Mouse (Mus musculus) embryo, embryonic 9.5 days (tissue): ENCODE measurements around the gene Agk.

Experiments used
- DNase-seq: peaks from one replicate; pipeline ENCODE4 v3.0.0-alpha.2; 2017; ENCODE audit errors: extremely low spot score

Agk gene

GRCm38 (mm10) chr6:40324897-40325841 is at the start of gene Agk:
Gene Agk (plus strand): TSS chr6:40325172.
- peak; percentile 88 for DNase-seq

DNA sequence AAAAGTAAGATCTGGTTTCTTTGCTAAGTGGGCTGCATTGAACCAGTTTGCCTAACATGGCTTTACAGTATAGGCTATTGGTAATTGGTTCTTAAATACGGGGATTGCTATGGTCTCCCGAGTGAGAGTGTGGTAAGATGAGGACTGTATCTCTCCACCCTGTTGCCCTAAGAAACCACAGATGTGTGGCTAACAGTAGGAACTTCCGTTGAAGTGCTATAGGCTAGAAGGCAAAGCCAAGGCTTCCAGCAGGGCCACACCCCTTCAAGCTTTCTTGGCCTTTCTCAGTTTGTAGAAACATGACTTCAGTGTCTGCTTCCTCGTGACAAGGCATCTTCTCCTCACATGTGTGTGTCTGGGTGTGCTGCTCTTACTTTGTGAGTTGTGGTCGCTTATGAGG is 24.3 kb upstream of the Agk start:
- DNase-seq: no peak

GRCm38 (mm10) chr6:40303379-40303778 is 21.6 kb upstream of the Agk start:
- peak; percentile 13 for DNase-seq

GRCm38 (mm10) chr6:40304972-40305371 is 20.0 kb upstream of the Agk start:
- DNase-seq: no peak

DNA sequence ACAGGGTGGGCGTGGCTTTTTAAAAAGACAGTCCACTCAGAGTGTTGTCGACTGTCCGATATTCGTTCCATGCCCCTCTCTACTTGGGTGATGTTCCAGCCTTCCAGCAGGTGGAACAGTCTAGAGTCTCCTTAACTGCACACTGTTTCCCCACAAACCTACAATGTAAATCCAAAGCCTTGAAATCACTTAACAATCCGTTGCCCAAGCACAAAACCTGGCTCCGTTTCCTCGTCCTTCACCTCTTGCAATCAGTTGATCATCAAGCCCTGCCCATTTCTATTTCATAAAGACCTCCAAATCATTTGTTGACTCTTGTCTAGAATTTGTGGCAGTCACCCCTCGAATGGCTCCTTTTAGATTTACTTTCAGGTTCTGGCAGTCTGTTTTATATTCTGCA is 1.4 kb downstream of the Agk start:
- DNase-seq: peak; percentile 6

GRCm38 (mm10) chr6:40333497-40333896 is 8.5 kb downstream of the Agk start:
- DNase-seq: no peak

- DNase-seq: no peak
These were observed 12.1 kb downstream of the Agk start for GRCm38 (mm10) chr6:40336735-40337731.

GRCm38 (mm10) chr6:40346959-40347771 is 22.2 kb downstream of the Agk start:
- DNase-seq: no peak

DNA sequence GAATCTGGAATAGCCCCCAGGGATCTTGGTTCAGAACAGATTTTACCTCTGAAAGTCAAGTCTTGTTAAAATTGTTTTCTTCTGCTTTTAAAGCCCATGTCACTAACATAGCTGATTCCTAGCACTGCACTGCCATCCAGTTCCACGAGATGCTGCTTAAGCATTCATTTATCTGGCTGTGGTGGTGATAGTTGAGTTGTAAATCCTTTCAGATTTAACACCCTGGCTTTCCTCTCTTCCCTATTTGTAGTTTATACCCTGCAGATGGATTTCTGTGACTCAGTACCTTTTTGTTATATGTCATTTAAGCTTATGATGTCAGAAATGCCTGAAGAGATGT is 22.8 kb downstream of the Agk start:
- DNase-seq: no peak

DNA sequence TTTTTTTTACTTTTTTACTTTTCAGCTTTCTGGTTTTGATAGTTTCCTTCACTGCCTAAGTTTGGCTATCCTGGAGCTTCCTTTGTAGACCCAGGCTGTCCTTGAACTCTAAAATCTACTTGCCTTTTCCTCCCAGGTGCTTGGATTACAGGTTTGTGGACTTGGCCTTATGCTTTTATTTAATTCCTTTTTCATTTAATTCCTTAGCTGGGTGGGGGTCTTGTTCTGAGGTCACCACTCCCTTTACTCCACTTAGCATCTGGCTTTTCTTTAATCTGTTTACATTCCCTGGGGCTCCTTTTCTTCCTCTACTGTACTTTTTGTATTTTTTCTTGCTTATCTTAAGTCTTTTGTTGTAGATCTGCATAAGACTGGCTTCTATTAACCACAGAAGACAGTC is 25.1 kb downstream of the Agk start:
- DNase-seq: no peak

DNA sequence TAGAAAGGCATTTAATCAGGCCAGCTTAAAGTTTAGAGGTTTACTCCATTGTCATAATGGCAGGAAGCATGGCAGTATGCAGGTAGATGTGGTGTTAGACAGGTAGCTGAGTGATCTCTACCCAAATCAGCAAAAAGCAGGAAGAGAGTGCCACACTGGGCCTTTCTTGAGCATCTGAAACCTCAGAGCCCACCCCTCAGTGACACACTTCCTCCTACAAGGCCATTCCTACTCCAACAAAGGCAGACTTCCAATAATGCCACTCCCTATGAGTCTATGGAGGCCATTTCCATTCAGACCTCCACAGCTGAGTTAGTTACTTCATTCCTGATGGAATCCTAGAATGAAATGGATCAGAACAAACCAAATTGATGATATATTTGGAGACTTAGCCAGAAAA is 25.9 kb downstream of the Agk start:
- no peak for DNase-seq

DNA sequence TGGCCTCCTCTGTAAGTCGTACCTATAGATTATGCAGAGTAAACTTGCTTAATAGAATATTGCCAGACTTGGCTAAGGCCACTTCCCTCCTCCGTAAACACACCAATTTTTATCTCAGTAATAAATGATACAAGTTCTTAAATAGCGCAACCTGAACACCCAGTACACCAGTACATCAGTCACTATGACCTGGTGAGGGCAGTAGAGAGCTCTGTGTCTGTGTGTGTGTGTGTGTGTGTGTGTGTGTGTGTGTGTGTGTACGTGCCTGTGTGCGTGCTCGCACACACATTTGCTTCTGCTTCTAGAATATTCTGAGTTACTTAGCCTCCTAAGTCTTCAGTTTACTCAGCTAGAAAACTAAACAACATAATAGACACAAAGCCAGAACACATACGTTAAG is 28.4 kb downstream of the Agk start:
- DNase-seq: no peak

- no peak for DNase-seq
These were observed 46.1 kb downstream of the Agk start for GRCm38 (mm10) chr6:40371031-40371430.

DNA sequence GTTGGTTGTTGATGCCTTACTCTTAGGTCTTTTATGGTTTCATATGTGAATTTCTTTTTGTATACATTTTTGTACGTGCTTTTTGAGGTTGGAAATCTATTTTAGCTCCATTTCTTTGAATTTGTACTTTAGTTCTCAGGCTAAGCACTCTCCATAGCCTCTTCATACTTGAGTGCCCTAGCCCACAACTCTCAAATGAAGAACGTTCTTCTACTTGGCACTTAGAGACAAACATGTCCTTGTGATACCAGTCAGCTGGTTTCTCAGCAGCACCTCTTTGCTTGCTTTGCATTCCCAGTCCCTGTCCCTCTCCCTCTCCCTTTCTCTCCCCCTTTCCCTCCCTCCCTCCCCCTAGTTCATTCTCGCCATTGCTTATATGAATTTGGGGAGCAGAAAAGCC is 55.2 kb downstream of the Agk start:
- no peak for DNase-seq

DNA sequence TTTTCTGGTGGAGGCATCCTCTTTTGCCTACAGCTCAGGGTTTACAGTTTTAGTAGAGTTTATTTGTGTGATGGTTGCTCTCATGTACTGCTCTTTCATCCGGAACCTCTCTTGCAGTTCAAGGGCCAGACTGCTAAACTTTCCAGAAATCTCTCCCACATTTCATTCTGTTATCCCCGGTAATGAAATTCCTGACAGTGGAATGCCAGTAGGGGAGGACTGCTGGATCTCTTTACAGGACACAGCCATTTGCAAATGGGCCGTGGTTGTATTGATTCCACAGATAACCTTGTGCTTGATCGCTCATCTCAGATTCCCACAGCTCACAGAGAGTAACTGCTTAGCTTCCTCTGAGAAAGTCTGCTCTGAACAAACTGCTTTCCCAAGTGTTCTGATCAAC is 56.9 kb downstream of the Agk start:
- DNase-seq: no peak

GRCm38 (mm10) chr6:40385682-40386081 is 60.7 kb downstream of the Agk start:
- no peak for DNase-seq

GRCm38 (mm10) chr6:40388660-40389059 is 63.7 kb downstream of the Agk start:
- no peak for DNase-seq

DNA sequence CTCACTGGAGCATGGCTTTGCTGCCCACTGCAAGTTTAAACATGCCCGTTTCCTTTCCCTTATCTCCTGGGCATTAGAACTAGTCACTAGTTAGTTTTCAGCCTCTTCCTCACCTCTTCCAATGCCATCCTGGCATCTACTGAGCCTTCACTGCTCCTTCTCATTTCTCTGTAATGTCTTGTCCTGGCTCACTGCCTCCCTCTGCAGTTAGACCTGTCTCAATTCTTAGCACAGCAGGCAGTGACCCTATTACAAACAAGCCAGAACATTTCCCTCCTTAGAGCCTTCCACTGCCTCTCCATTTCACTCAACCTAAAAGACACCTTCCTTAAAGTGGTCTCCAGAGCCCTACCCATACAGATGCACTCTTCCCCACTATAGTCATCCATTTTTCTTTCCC is 66.0 kb downstream of the Agk start:
- DNase-seq: no peak

- DNase-seq: peak; percentile 65
These were observed 68.2 kb downstream of the Agk start for GRCm38 (mm10) chr6:40393213-40393612.

DNA sequence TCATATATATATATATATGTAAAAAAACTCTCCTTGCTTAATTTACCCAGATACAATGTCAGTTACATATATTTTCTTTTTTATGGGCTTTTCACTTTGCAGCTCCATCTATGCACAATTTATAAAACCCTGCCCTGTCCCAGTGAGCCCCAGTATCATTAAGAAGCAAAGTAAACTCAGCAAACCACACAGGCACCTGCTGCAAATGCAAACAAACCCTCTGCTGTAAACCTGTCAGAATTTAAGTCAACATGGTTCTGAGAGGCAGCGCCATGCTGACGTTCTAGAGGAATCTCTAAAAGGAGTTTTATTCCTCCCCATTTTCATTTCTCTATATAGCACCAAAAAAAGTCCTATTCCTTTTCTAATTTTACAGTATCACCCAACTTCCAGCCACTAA is 77.1 kb downstream of the Agk start:
- no peak for DNase-seq

DNA sequence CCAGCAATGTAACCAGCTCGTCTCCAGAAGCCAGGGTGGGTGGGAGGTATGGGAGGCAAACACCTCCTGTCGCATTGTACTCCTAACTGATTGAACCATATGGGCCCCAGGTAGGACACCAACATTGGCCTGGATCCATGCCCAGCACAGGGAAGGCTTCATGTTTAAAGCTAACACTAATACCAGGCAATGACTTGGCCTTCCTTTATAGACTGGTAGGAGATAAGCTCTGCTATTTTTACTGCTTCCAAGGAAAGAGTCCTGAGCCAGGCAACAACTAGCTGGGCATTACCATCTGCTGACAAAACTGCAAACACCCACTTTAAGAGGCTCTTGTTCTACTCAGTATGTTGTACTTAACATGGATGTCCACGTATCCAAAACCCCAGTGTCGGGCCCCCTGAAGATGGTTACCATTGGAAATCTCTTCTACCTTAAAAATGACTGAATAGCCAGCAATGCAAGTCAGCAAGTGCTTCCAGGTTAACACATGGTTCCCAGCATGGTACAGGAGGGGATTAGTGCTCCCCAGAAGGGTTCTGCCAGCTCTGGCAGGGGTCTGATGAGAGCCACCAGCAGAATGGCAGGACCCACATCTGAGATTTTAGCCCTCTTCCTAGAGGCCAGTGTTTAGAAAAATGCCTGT is 78.8 kb downstream of the Agk start:
- DNase-seq: no peak
